Mouse (Mus musculus): ENCODE data around the gene Otor. TPM values are rescaled to one million over a fixed set of nuclear protein-coding genes. Genes with fewer than 3 reads are reported as not detected.

Otor gene
- 0.27 and 0.33 TPM in 2 replicates for polyA plus RNA-seq (2015; fragmentation: Nextera tagmentation; extraction: Ambion mirVana)

DNA sequence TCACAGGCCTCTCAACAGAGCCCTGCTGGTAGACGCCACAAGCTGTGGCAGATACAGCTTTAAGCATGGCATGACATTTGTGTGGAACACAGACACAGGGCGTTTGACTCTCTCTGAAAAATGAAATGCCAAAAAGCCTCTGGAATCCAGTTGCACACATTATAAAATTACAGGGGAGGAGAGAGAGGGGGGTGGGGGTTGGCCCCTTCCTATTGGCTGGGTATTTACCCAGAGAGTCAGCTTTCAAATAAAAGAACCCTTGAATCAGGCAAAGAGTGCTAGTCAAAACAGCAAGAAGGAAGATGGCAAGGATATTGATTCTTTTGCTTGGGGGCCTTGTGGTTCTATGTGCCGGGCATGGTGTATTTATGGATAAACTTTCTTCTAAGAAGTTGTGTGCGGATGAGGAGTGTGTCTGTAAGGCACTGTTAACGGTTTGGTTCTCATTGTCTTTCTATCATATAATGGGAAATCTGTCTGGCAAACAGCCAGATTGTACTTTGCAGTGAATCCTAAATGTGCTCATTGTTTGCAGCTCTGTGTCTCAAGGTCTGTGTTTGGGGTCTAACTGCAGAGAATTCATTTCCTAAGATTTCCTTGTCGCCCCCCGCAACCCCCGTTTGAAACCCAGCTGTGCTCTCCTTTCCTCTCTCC, at the start of gene Otor:
Gene Otor (plus strand): TSS at position 276 of the 654 bp plus-strand sequence.

DNA sequence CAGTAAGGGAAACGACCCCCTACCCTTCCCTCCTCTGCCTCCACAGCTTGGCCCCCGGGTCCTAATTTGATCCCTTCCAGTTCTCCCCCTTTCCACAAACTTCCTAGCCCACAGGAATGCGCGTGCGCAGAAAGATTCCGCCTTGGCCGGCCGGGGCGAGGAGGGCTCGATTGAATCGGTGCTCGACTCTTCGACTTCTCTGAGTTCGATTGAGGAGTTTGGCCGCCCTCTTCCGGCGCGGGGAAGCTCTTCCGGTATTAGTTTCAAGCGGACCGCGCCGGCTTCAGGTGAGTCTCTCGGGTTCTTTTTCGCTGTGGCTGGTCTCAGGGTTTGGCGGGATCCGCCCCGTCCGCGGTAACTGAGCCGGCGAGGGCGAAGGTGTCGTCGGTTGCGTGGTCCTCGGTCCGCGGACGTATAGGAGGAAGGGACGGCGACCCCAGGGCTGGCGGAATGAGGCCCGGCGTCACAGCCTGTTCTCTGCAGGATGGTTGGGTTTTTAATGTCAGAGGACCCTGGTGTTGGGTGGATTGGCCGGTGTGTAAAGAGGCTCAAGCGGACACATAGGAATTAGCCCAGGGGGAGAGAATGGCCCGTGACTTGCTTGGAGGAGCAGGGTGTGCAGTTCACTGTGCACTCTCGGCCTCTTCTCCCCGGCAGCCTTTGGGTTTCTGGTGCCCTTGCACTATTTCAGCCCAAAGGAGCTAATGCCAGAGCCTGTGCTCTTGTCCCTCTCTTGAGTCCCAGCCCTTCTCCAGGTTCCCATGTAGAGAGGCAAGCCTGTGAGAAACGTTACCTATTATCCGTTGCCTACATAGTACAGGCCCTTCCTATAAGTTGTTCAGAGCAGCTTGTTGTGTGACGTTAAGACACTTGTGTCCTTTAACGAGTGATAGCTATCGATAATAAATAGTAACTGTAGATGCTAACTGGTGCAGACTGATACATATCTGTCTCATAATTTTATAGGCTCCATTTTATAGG, 15.2 kb upstream of the Otor start, which contains the start of gene Snrpb2:
Gene Snrpb2 (plus strand): TSS at position 228 of the 981 bp plus-strand sequence.

Other genes starting within 250 kb of the Otor start
- gene Kif16b, start 176.9 kb upstream of the Otor start, polyA plus RNA-seq (2015; fragmentation: Nextera tagmentation; extraction: Ambion mirVana) = 2.9 and 3.0 TPM in 2 replicates
- gene Snrpb2, start 15.4 kb upstream of the Otor start, polyA plus RNA-seq (2015; fragmentation: Nextera tagmentation; extraction: Ambion mirVana) = 44.0 and 48.8 TPM in 2 replicates